Mouse (Mus musculus) brown adipose tissue, adult 24 weeks (tissue): ENCODE measurements around the gene Wapl. TPM values are rescaled to one million over a fixed set of nuclear protein-coding genes. Genes with fewer than 3 reads are reported as not detected.
A peak's percentile ranks its signal among the peaks of the same experiment; 100 is the strongest.

ENCODE experiments used
- H3K27ac ChIP-seq: fragments of 200-500 bp; replicated peaks from 2 replicates; pipeline ENCODE4 v1.5.1; 2012; ENCODE audit warnings: low read depth, mild to moderate bottlenecking, low read length
- H3K4me1 ChIP-seq: fragments of 200-500 bp; 2 replicates; pipeline ENCODE4 v1.6.1; 2012; ENCODE audit warnings: low read length, mixed read lengths; ENCODE audit not compliant: control insufficient read depth, insufficient read depth, insufficient read length
- H3K4me3 ChIP-seq: fragments of 200-500 bp; 2 replicates; pipeline ENCODE4 v1.5.1; 2012; ENCODE audit warnings: low read depth, mild to moderate bottlenecking, low read length, moderate library complexity; ENCODE audit not compliant: insufficient read depth
- polyA plus RNA-seq: library from polyadenylated mRNA; stranded (reverse); fragments of >200 nt; gene quantifications from 2 replicates; pipeline ENCODE4 v1.2.4, GENCODE M21; 2012; ENCODE audit not compliant: missing spikeins, insufficient read depth, insufficient read length

The Wapl gene
- polyA plus RNA-seq, 1 experiment = 39.0 TPM

DNA sequence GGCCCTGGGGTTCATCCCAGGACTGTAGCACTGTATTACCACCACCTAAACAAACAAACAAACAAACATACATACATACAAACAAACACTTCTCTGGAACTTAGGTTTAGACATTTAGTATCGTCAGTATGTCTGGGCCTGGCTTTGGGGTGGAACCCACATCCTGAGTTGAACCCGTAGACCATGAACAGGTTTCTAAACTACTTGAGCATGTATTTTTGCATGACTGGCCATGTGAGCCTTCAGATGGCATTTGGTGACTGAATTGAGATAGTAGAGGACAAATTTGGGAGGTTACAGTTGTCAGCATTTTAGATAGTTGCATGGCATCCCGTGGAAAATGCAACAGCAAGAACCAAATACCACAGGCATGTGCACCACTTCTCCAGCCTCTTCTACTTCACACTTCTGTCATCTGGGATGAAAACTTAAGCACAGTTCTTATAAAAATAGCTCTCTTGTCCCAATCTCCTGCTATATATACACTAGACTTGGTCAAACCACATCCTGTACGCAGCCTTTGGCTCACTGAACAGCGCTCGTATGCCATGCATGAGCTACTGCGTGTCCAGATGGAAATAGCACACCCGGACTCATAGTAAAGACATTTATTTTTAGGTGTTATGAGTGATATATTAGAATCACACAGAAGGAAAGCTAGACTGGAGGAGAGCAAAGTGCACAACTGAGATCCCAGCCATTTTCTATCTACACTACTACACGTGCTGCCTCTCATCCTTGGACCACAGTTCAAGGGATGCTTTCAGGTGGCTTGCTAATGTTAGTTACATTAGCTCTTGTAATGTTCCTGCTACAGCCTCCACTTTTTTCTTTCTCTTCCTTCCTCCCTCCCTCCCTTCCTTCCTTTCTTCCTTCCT is 87.6 kb downstream of the Wapl start:
- H3K27ac ChIP-seq = no peak overlapping the region
- no peak overlapping the region for H3K4me3 ChIP-seq
- no peaks in the 10 kb centered on the region for H3K4me1 ChIP-seq

DNA sequence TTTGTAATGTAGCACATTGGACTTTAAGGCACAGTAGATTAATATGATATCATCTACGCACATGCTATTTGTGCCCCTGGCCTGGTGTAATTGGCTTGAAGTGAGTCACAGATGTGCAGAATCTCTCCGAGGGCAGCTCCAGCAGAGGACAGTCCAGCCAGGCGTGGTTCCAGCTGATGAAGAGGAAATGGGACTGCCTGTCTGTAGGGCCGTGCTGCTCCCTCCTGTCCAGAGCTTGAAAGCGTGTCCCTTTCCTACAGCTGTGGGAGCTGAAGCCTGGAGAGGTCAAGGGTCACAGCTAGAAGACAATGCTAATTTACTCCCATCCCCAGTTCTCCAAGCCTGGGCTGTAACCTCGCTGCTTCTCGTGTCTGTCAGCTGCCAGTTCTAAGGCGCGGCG is 89.0 kb downstream of the Wapl start:
- Histone ChIP-seq H3K27ac (no peak overlapping the region), H3K4me3 (no peak overlapping the region), H3K4me1 (no peaks in the 10 kb centered on the region)

DNA sequence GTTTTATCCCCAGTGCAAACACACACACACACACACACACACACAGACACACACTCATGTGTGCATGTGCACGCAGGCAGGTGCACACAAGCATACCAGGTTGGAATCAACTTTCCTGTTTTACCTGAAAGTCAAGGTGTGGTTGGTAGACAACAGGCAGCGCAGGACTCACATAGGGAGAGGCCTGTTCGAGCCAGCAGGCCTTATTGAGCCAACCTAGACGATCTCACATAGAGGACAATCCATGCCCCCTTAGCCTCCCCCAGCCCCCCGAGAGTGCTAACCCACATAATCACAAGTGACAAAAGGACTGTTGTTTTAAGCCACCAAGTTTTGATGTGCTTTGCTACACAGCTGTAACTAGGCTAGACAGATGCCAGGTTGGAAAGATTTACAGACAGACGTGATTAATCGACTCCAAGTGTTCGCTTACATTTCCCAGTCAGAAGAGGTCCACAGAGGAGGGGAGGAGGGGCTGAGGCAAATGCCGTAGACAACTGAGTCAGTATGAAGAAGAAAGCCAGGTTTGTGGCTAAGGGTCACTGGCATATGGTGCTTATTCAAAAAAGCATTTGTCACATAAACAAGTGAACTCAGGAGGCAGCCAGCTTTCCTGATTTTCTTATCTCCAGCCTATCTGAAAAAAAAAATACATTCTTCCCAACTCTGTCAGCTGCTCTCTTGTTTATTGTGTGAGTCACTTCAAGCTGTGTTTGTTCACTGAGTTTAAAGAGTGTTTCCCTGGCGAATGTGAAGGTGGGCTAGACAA is 90.2 kb downstream of the Wapl start:
- H3K4me1 ChIP-seq = no peaks in the 10 kb centered on the region
- H3K27ac ChIP-seq = no peak overlapping the region
- H3K4me3 ChIP-seq = no peak overlapping the region

DNA sequence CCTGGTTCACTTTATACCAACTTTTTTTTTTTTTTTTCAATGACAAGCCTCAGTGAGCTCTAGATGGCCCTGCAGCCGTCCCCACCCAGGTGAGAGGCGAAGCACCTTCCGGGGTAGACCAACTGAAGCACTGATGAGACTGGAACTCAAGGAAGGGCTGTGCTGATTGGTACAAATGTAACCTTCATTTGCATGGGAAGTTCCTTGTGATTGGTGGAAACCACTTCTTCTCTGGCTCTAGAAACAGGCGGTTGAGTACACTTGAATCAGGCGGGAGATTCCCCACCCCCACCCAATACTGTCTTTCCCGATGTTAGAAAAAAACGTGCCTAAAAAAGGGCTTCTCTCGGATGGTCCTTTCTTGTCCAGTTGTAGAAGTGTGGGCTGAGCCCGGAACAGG is 91.2 kb downstream of the Wapl start:
- H3K4me3 ChIP-seq = no peak overlapping the region
- H3K27ac ChIP-seq = no peak overlapping the region
- H3K4me1 ChIP-seq = peaks cover 3% of the 10 kb centered on the region; the same call in 1 of the 2 replicates

DNA sequence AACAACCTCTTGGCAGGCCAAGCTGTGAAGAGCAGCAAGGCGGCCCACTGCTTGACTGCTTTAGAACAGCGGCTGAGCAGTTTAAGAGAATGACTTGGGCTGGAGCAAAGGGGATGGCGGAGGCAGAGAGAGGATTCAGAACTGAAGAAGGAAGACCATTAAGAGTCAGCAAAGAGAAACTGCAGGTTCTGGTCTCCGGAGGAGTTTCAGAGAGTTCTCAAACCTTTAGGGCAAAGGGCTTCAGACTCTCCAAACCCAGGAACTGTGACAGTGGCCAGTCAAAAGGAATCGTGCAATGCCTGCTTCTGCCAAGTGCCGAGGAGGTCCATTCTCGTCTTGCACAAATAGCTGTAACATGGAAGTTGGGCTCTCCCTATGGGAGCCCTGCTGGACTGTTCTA is 91.7 kb downstream of the Wapl start:
- Histone ChIP-seq H3K27ac (no peak overlapping the region), H3K4me1 (peaks cover 3% of the 10 kb centered on the region; the same call in 1 of the 2 replicates), H3K4me3 (no peak overlapping the region)

DNA sequence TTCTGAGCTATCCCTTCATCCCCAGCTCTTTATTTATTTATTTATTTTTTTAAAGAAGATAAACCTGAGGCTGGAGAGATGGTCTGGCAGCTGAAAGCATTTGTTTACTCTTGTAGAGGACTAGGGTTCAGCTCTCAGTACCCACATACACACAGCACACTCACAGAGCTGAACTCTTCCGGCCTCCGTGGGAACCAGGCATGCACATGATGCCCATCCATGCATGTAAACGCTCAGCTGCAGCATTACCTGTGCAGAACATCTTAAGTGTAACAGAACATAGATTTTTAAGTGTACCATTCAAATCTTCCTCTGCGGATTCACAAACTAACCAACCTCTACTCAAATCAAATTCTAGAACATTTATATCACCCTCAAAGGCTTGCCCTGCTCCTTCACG is 92.5 kb downstream of the Wapl start:
- no peak overlapping the region for H3K4me3 ChIP-seq
- H3K27ac ChIP-seq = no peak overlapping the region
- peaks cover 3% of the 10 kb centered on the region; the same call in 1 of the 2 replicates for H3K4me1 ChIP-seq

DNA sequence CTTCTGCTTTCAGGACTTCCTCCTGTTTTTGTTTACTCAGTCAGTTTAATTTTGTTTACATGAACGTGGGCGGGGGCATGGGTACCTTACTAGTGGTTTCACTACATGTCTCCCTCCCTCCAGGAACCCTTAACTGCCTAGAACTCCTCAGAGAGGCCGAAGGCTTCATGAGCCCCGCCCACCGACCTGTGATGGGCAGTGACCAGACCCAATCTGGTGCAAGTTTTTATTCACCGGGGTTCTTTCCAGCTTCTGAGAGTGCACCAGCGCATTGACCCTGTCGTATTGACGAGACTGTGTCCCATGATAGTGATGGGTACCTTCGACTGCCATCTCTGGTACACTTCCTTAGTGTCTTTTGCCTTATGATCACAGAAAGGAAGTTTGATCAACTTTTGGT is 94.6 kb downstream of the Wapl start:
- no peak overlapping the region for H3K27ac ChIP-seq
- peak overlapping the region; percentile 44 for H3K4me3 ChIP-seq
- H3K4me1 ChIP-seq = peaks cover 3% of the 10 kb centered on the region; the same call in 1 of the 2 replicates

DNA sequence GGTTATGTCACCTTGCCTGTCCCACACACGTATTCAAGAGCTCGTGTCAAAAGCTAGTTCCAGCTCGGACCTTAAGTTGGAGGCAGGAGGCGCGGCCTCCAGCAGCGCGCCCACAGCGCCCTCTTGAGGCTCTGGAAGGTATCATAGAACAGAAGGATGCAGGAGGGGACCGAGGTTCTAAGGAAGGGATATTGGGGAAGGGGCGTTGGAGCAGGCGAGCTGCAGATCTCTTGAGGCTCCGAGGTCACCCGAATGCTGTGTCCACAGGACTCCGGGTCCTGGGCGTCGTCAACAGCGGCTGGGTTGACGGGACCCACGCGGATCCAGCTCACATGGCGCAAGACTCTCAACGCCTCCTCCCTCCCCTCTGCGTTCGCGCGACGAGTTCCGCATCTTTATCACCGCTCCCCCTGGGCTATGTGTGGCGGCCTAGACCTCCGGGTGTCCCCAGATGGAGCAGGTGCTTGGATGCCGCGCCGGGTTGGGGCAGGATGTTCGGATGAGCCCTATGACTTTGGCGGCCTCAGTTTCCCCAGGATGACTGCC is 95.4 kb downstream of the Wapl start:
- peaks cover 3% of the 10 kb centered on the region; the same call in 1 of the 2 replicates for H3K4me1 ChIP-seq
- peak overlapping the region; percentile 44 for H3K4me3 ChIP-seq
- H3K27ac ChIP-seq = no peak overlapping the region

DNA sequence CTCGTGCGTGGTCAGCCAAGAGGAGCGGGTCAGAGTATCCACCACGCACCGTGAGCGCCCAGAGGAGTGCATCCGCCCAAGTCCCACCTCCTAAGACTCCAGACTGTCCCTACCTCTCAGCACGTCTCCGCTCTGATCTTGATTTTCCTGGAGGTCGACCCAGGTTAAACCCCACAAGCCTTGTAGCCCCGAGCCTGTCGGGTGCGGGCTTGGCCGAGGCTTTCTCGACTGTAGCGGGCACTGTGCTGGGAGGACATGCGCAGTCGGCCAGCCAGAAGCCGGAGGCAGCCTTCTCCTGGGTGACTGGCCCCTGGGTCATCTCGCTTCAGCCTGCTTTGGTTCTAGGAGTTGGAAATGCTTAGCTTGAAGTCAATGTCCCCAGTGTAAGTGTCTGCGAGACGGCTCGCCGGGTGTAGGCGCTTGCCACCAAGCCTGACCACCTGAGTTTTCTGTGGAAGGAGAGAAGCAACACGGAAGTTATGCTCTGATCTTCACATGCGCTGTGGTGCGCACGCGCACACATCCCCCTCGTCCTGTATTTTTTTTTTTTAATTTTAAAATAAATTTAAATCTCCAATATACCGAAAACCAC is 95.9 kb downstream of the Wapl start:
- peaks cover 3% of the 10 kb centered on the region; the same call in 1 of the 2 replicates for H3K4me1 ChIP-seq
- peak overlapping the region; percentile 44 for H3K4me3 ChIP-seq
- H3K27ac ChIP-seq = no peak overlapping the region

DNA sequence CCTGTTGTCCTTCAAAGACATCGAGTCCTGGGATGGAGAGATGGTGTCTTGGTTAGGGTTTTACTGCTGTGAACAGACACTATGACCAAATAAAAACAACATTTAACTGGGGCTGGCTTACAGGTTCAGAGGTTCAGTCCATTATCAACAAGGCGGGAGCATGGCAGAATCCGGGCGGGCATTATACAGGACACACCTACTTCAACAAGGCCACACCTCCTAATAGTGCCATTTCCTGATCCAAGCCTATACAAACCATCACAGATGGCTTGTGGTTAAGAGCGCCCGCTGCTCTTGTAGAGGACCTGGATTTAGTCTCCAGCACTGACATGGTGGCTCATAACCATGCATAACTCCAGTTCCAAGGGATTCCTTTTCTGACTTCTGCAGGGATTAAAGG is 96.7 kb downstream of the Wapl start:
- Histone ChIP-seq H3K4me1 (peaks cover 3% of the 10 kb centered on the region; the same call in 1 of the 2 replicates), H3K27ac (no peak overlapping the region), H3K4me3 (no peak overlapping the region)

DNA sequence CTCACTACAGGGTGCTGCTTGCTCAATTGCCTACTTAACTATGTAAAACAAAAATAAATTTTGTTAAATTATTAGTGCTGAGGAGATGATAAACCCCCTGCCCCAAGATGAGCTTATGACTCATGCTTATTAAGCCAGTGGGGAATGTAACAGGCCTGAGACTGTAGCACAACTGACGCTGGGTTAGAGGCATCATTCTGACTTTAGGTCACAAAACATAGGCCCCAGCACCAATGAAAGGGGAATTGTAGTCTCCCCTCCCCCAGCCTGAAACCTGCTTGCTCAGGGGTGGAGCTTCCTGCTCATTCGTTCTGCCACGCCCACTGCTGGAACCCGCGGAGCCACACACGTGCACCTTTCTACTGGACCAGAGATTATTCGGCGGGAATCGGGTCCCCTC is 97.9 kb downstream of the Wapl start:
- Histone ChIP-seq H3K4me1 (peaks cover 3% of the 10 kb centered on the region; the same call in 1 of the 2 replicates), H3K27ac (no peak overlapping the region), H3K4me3 (no peak overlapping the region)

DNA sequence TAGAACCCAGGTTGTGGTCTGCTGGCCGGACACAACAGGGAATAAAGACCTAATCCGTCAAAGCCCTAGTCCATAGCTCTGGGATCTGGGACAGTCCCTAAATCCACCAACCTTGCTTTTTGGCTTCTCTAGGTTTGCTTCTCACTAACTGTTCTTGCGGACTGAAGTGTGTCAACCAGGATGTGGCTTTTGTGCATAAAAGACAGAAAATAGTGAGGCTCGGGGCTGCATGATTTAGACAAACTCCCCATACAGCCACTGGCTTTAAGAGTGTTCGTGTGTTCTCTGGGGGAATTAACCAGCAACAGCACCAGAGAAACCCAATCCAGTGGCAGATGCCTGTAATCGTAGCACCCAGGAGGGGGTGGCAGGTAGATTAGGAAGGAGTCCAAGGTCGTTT is 98.4 kb downstream of the Wapl start:
- H3K4me3 ChIP-seq = no peak overlapping the region
- peaks cover 3% of the 10 kb centered on the region; the same call in 1 of the 2 replicates for H3K4me1 ChIP-seq
- H3K27ac ChIP-seq = no peak overlapping the region

DNA sequence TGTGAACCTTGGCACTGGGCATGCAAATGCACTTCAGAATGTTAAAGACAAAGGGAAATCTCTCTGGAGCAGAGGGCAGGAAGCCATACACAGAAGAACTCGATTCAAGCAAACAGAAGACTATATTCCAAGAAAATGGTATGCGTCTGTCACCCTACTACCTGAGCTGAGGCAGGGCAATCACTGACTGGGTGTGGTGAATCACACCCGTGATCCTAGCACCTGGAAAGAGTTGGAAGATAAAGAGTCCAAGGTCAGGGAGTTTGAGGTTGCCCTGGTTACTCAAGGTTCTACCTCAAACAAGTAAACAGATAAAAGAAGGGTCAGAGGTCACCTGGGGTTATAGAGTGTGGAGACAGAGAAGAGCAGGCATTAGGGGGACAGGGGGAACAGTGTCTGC is 100.0 kb downstream of the Wapl start:
- no peak overlapping the region for H3K4me3 ChIP-seq
- no peak overlapping the region for H3K27ac ChIP-seq
- H3K4me1 ChIP-seq = peaks cover 3% of the 10 kb centered on the region; the same call in 1 of the 2 replicates

DNA sequence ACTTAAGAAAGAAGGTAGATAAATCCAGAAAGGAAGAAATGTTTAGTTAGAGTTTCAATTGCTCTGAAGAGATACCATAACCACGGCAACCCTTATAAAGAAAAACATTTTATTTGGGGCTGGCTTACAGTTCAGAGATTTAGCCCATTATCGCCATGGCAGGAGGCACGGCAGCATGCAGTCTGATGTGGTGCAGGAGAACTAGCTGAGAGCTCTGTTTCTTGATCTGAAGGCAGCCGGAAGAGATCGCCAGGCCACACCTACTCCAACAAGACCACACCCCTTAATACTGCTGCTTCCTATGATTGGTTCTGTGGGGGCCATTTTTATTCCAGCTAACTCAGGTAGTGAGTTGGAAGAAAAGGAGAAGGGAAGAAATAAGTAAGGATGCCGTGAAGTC is 100.5 kb downstream of the Wapl start:
- peaks cover under 1% of the 10 kb centered on the region; the same call in 1 of the 2 replicates for H3K4me1 ChIP-seq
- no peak overlapping the region for H3K27ac ChIP-seq
- no peak overlapping the region for H3K4me3 ChIP-seq
